In genomic region chr1:182376221-182376620, GRCm38 (mm10) we compare ENCODE assay signal across 8 mouse cellular contexts. TPM values are rescaled to one million over a fixed set of nuclear protein-coding genes. Genes with fewer than 3 reads are reported as not detected.
DNase-seq lines count a peak whose midpoint lies in the region; ATAC-seq and TF ChIP-seq lines count a peak whose summit lies in the region.

No protein-coding gene starts in this region.

- TF ChIP-seq CTCF in lung, postnatal 0 days (IDR thresholded peaks at IDR 0.05) = peak; percentile 83

- H3K27ac ChIP-seq in hindbrain, embryonic 13.5 days = peak overlapping the region; percentile 15; the same call in 1 of the 2 replicates
- H3K27ac ChIP-seq in lung, postnatal 0 days (ENCODE audit: low read length) = no peak overlapping the region

- no peaks in the 10 kb centered on the region for H3K9me3 ChIP-seq in hindbrain, embryonic 13.5 days
- no peaks in the 10 kb centered on the region for H3K9me3 ChIP-seq in lung, postnatal 0 days (ENCODE audit: low read length)

- 19% methylated on average over 8 of the region's 8 CpGs for WGBS in hindbrain, embryonic 13.5 days
- WGBS in lung, postnatal 0 days = 27% methylated on average over 8 of the region's 8 CpGs

- ATAC-seq in hindbrain, embryonic 13.5 days (ENCODE audit: low FRiP score) = peak; percentile 74
- peak; percentile 56 for ATAC-seq in lung, postnatal 0 days

- no peak overlapping the region for H3K4me3 ChIP-seq in hindbrain, embryonic 13.5 days
- H3K4me3 ChIP-seq in lung, postnatal 0 days (ENCODE audit: low read depth, low read length) = no peak overlapping the region

- H3K9ac ChIP-seq in hindbrain, embryonic 13.5 days = no peak overlapping the region
- no peak overlapping the region for H3K9ac ChIP-seq in lung, postnatal 0 days (replicated peaks; ENCODE audit: low read depth)

- no peaks in the 10 kb centered on the region for H3K36me3 ChIP-seq in hindbrain, embryonic 13.5 days
- H3K36me3 ChIP-seq in lung, postnatal 0 days (ENCODE audit: insufficient read depth, low read length) = no peaks in the 10 kb centered on the region

- H3K27me3 ChIP-seq in hindbrain, embryonic 13.5 days = no peaks in the 10 kb centered on the region
- H3K27me3 ChIP-seq in lung, postnatal 0 days (replicated peaks; ENCODE audit: insufficient read depth, low read length) = no peaks in the 10 kb centered on the region

- peaks cover 17% of the 10 kb centered on the region; the same call in 1 of the 2 replicates for H3K4me1 ChIP-seq in hindbrain, embryonic 13.5 days (replicated peaks)
- H3K4me1 ChIP-seq in lung, postnatal 0 days (ENCODE audit: insufficient read depth, low read depth, low read length) = no peaks in the 10 kb centered on the region

- no peak for TF ChIP-seq EP300 in lung, postnatal 0 days (IDR thresholded peaks at IDR 0.05)

- no peak overlapping the region for H3K4me2 ChIP-seq in hindbrain, embryonic 13.5 days
- no peak overlapping the region for H3K4me2 ChIP-seq in lung, postnatal 0 days (replicated peaks; ENCODE audit: low read depth, low read length)

- peak; percentile 15 to 17 for DNase-seq in left cerebral cortex, adult 18-20 months (ENCODE audit: low spot score in 2 of 2)
- DNase-seq in left cerebral cortex, adult 11 months (ENCODE audit: low spot score) = no peak
- DNase-seq in NIH3T3 (ENCODE audit: low read depth) = peak; percentile 79
- DNase-seq in embryo, embryonic 10 days (ENCODE audit: low spot score) = peak; percentile 72
- peak; percentile 72 for DNase-seq in lung, postnatal 0 days (ENCODE audit: low spot score)
- DNase-seq in retina, postnatal 7 days (ENCODE audit: low read depth, low spot score) = peak; percentile 56
- no peak for DNase-seq in testis, postnatal 10 days (ENCODE audit: low spot score)

RNA-seq across cellular contexts. Expression of gene Trp53bp2, which starts 32.8 kb away (rescaled TPM):
- 10 to 100 TPM; 19.0 to 20.1 TPM for total RNA-seq in left cerebral cortex, adult 18-20 months (2021)
- polyA plus RNA-seq in hindbrain, embryonic 13.5 days (2015; fragmentation: Nextera tagmentation; extraction: Ambion mirVana) = 20.5 and 21.7 TPM in 2 replicates
- polyA plus RNA-seq in lung, postnatal 0 days (2015; fragmentation: Nextera tagmentation; extraction: Ambion mirVana) = 27.0 and 30.1 TPM in 2 replicates

RNA-seq across cellular contexts. Expression of gene Fbxo28, which starts 34.8 kb away (rescaled TPM):
- 10 to 100 TPM; 59.6 TPM for total RNA-seq in left cerebral cortex, adult 18-20 months (2021)
- 26.9 and 34.0 TPM in 2 replicates for polyA plus RNA-seq in hindbrain, embryonic 13.5 days (2015; fragmentation: Nextera tagmentation; extraction: Ambion mirVana)
- polyA plus RNA-seq in lung, postnatal 0 days (2015; fragmentation: Nextera tagmentation; extraction: Ambion mirVana) = 9.8 and 12.5 TPM in 2 replicates

Comparison
In these comparisons a context has a peak if more than half of its experiments do, and no peak if none do; other contexts are left out.
1. DNase-seq: peak in left cerebral cortex, adult 18-20 months (2 of 2), NIH3T3 (single experiment), embryo, embryonic 10 days (single experiment), lung, postnatal 0 days (single experiment) and retina, postnatal 7 days (single experiment); none in left cerebral cortex, adult 11 months (single experiment) and testis, postnatal 10 days (single experiment).